Mouse (Mus musculus) left cerebral cortex, postnatal 14 days (tissue): ENCODE results near the gene Gm10058. TPM values are rescaled to one million over a fixed set of nuclear protein-coding genes. Genes with fewer than 3 reads are reported as not detected.
"Not testable (repeated sequence)": the region's sequence is repeated elsewhere in the genome, so short reads cannot be mapped to it uniquely, and the experiment has no call there.

Experiments
- DNase-seq, 2 experiments: peaks; one replicate each; pipeline ENCODE4 v3.0.0; 2021 to 2022; ENCODE audit warnings: low spot score in 2 of 2, mixed read lengths in 1 of 2
- intact Hi-C: fragments of 180-260 bp; cut with DNase I; formaldehyde crosslinking; loops from one replicate; pipeline ENCODE4 v1.15.1; 2025
- long read RNA-seq, 2 experiments: library from polyadenylated mRNA; stranded (forward); transcript quantifications; one replicate each; pipeline ENCODE4 v2.0.0; 2021
- total RNA-seq, 2 experiments: library from RNA; stranded (reverse); gene quantifications; 2 replicates each; pipeline ENCODE4 v1.2.3; 2021

Gm10058 gene
- not detected for total RNA-seq
- long read RNA-seq, experiment 1, result 0 reads
- long read RNA-seq, experiment 2, result 0 reads

DNA sequence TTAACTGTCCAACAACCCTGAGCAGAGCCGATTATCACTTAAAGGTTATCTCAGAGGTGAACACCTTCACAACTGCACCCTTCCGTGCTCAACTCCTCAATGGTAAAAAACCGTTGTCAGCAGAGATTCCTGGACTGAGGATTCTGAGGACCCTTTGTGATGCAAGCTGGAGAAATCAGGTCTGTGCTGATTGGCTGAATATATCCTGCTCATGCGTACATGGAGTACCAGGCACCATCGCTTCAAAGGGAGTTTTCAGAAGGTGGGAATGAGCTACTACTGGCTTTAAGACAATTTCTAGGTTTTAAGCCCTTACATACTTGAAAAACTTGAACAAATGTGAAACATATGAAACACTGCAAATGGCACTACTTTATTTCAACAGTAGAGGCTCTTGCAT, at the start of gene Gm10058:
Gm10058 (minus strand) TSS at position 101 of the 400 bp plus-strand sequence.
- intact Hi-C loops, DNase-seq: not testable (repeated sequence)
